Mouse (Mus musculus): ENCODE measurements at regions not wholly inside any gene's neighbourhood (a gene's known extent, or its start where the extent isn't known, plus 50 kb on each side); places are given as distances from the start of the nearest gene placed in this dataset.

DNA sequence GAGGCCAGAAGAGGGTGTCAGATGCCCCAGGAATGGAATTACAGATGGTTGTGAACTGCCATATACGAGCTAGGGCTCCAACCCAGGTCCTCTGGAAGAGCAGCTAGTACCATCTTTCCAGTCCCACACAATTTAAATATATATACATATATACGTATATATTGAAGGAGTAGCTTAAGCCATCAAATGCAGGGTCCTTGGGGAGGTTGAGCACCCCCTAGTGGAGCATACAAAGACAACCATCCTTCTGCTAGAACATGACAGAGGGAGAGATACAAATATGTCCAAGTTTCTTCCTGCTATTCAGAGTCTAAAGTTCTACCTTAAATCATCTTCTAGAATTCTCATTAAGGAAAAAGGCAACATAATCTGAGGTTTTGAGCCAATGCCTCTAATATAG is 435.4 kb downstream of the Prss52 start:
- TF ChIP-seq GATA1 (IDR thresholded peaks at IDR 0.05; ENCODE audit: low read depth, low read length) (no peak), CTCF (IDR thresholded peaks at IDR 0.05 in 2 of 3, conservative IDR thresholded peaks at IDR 0.05 in 1 of 3; ENCODE audit: control insufficient read depth in 1 of 3, insufficient read depth in 1 of 3, low read depth in 2 of 3, low read length in 3 of 3, poor library complexity in 1 of 3, severe bottlenecking in 1 of 3) (peak; percentile 49 to 56 (median 51)), KAT2A (conservative IDR thresholded peaks at IDR 0.05; ENCODE audit: low read depth, low read length) (no peak), ZNF384 (IDR thresholded peaks at IDR 0.05; ENCODE audit: low read depth, low read length) (no peak), POLR2A (IDR thresholded peaks at IDR 0.05; ENCODE audit: control insufficient read depth in 1 of 2, insufficient read depth in 1 of 2, low read depth in 1 of 2, low read length in 2 of 2, poor library complexity in 1 of 2) (no peak)
